Mouse (Mus musculus): ENCODE measurements at regions not wholly inside any gene's neighbourhood (a gene's known extent, or its start where the extent isn't known, plus 50 kb on each side); places are given as distances from the start of the nearest gene placed in this dataset.

- H3K36me3 ChIP-seq (ENCODE audit: control insufficient read depth in 1 of 2, insufficient read depth in 2 of 2, low read length in 2 of 2), result no peaks in the 10 kb centered on the region
- TF ChIP-seq EP300 (IDR thresholded peaks at IDR 0.05; ENCODE audit: low read depth in 1 of 2, low read length in 2 of 2), result no peak
- TF ChIP-seq BHLHE40 (IDR thresholded peaks at IDR 0.05; ENCODE audit: borderline replicate concordance, low read depth, low read length), result no peak
- TF ChIP-seq CHD1 (IDR thresholded peaks at IDR 0.05; ENCODE audit: low read depth, low read length), result no peak
- no peak for TF ChIP-seq POLR2AphosphoS2 (IDR thresholded peaks at IDR 0.05; ENCODE audit: low read length)
- no peak for TF ChIP-seq HCFC1 (IDR thresholded peaks at IDR 0.05; ENCODE audit: low read depth, low read length)
- no peak for TF ChIP-seq POLR2AphosphoS5 (IDR thresholded peaks at IDR 0.05; ENCODE audit: borderline replicate concordance, low read depth, low read length)
- no peaks in the 10 kb centered on the region for H3K79me2 ChIP-seq (ENCODE audit: control insufficient read depth, insufficient read depth, low read length, poor library complexity)
- DNase-seq (ENCODE audit: low read depth, low spot score), result no peak
- H3K27me3 ChIP-seq (ENCODE audit: control insufficient read depth in 1 of 2, insufficient read depth in 2 of 2, low read length in 2 of 2), result no peaks in the 10 kb centered on the region
- H3K4me3 ChIP-seq (ENCODE audit: control insufficient read depth in 1 of 2, insufficient read depth in 1 of 2, low read depth in 2 of 2, low read length in 2 of 2), result no peak overlapping the region
- no peak overlapping the region for H3K9ac ChIP-seq (ENCODE audit: control insufficient read depth, low read depth, low read length, poor library complexity, severe bottlenecking)
- H3K9me3 ChIP-seq (replicated peaks; ENCODE audit: insufficient read depth, low read length), result no peaks in the 10 kb centered on the region
- H3K4me1 ChIP-seq (ENCODE audit: control insufficient read depth in 1 of 2, insufficient read depth in 2 of 2, low read length in 2 of 2), result no peaks in the 10 kb centered on the region
- H3K27ac ChIP-seq (ENCODE audit: control insufficient read depth, low read depth, low read length), result no peak overlapping the region
Observed at GRCm38 (mm10) chr3:57102254-57102653, 199.5 kb downstream of the Tm4sf1 start.

GRCm38 (mm10) chr3:57100515-57100914 lies 201.3 kb downstream of the Tm4sf1 start:
- no peaks in the 10 kb centered on the region for H3K79me2 ChIP-seq (ENCODE audit: control insufficient read depth, insufficient read depth, low read length, poor library complexity)
- no peaks in the 10 kb centered on the region for H3K4me1 ChIP-seq (ENCODE audit: control insufficient read depth in 1 of 2, insufficient read depth in 2 of 2, low read length in 2 of 2)
- H3K27ac ChIP-seq (ENCODE audit: control insufficient read depth, low read depth, low read length), result no peak overlapping the region
- no peaks in the 10 kb centered on the region for H3K36me3 ChIP-seq (ENCODE audit: control insufficient read depth in 1 of 2, insufficient read depth in 2 of 2, low read length in 2 of 2)
- no peak for TF ChIP-seq NELFE (IDR thresholded peaks at IDR 0.05; ENCODE audit: low read depth, low read length)
- no peak for TF ChIP-seq MYC (IDR thresholded peaks at IDR 0.05; ENCODE audit: low read depth, low read length)
- TF ChIP-seq GATA1 (IDR thresholded peaks at IDR 0.05; ENCODE audit: low read depth, low read length), result no peak
- TF ChIP-seq USF1 (IDR thresholded peaks at IDR 0.05; ENCODE audit: low read depth, low read length), result no peak
- TF ChIP-seq SIN3A (IDR thresholded peaks at IDR 0.05; ENCODE audit: low read length), result no peak
- TF ChIP-seq EP300 (IDR thresholded peaks at IDR 0.05; ENCODE audit: low read depth in 1 of 2, low read length in 2 of 2), result no peak
- no peak for TF ChIP-seq ETS1 (IDR thresholded peaks at IDR 0.05; ENCODE audit: low read depth, low read length)
- TF ChIP-seq MAZ (IDR thresholded peaks at IDR 0.05; ENCODE audit: low read depth, low read length), result no peak
- no peak for TF ChIP-seq MYB (IDR thresholded peaks at IDR 0.05; ENCODE audit: low read depth, low read length)
- no peak for TF ChIP-seq MXI1 (IDR thresholded peaks at IDR 0.05; ENCODE audit: low read depth, low read length)
- no peak for TF ChIP-seq TCF12 (IDR thresholded peaks at IDR 0.05; ENCODE audit: low read depth, low read length)
- TF ChIP-seq CHD2 (IDR thresholded peaks at IDR 0.05; ENCODE audit: low read length), result no peak
- H3K9ac ChIP-seq (ENCODE audit: control insufficient read depth, low read depth, low read length, poor library complexity, severe bottlenecking), result no peak overlapping the region
- no peak overlapping the region for H3K4me3 ChIP-seq (ENCODE audit: control insufficient read depth in 1 of 2, insufficient read depth in 1 of 2, low read depth in 2 of 2, low read length in 2 of 2)
- no peak for DNase-seq (ENCODE audit: low read depth, low spot score)
- no peaks in the 10 kb centered on the region for H3K27me3 ChIP-seq (ENCODE audit: control insufficient read depth in 1 of 2, insufficient read depth in 2 of 2, low read length in 2 of 2)
- H3K9me3 ChIP-seq (replicated peaks; ENCODE audit: insufficient read depth, low read length), result no peaks in the 10 kb centered on the region
